Mouse (Mus musculus) E14TG2a.4 (cell line): ENCODE measurements at regions not wholly inside any gene's neighbourhood (a gene's known extent, or its start where the extent isn't known, plus 50 kb on each side); places are given as distances from the start of the nearest gene placed in this dataset.

Experiments used
- CTCF ChIP-seq: conservative IDR thresholded peaks from 2 replicates; pipeline ENCODE4 v1.5.1; 2014; ENCODE audit warnings: low read length
- NANOG ChIP-seq: IDR thresholded peaks from 2 replicates; pipeline ENCODE4 v1.6.1; 2014; ENCODE audit warnings: borderline replicate concordance, low read length, mixed read lengths

DNA sequence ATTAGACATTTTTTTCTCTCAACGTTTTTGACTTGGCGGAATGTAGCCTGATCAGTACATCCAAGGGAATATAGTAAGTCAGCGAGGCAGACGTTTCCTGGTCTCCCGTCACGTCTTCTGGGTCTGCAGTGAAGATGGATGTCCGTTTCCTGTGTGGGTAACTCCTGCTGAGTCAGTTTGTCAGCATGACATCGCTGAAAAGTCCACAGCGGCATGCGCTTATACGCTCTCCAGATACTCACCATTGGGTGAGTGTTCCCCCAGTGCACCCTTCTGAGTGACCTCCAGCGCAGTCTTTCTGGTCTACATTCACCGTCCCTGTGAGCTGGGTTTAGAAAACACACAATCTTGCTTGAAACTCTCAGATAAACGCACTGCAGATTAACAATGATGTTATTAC lies 58.5 kb upstream of the Klf6 start:
- TF ChIP-seq CTCF, result no peak
- TF ChIP-seq NANOG, result no peak
